Mouse (Mus musculus) hindbrain, embryonic 16.5 days (tissue): Measurements from ENCODE around the gene Zfp536. TPM values are rescaled to one million over a fixed set of nuclear protein-coding genes. Genes with fewer than 3 reads are reported as not detected.

Experiments
- ATAC-seq: fragments of 200-750 bp; cut with Nextera tagmentation; 2 replicates; pipeline ENCODE4 v1.8.0; 2017; ENCODE audit warnings: moderate TSS enrichment, moderate library complexity
- H3K27ac ChIP-seq: fragments of 300-500 bp; sonication (generic); 2 replicates; pipeline ENCODE4 v1.5.1; 2014; ENCODE audit warnings: low read depth, mild to moderate bottlenecking, control low read depth, low read length, moderate library complexity
- H3K27me3 ChIP-seq: fragments of 300-500 bp; sonication (generic); replicated peaks from 2 replicates; pipeline ENCODE4 v1.6.1; 2014; ENCODE audit warnings: low read length; ENCODE audit not compliant: control insufficient read depth, insufficient read depth
- H3K36me3 ChIP-seq: fragments of 300-500 bp; sonication (generic); 2 replicates; pipeline ENCODE4 v1.6.1; 2014; ENCODE audit warnings: mild to moderate bottlenecking, low read length, moderate library complexity, mixed read lengths; ENCODE audit not compliant: control insufficient read depth, insufficient read depth
- H3K4me1 ChIP-seq: fragments of 300-500 bp; sonication (generic); 2 replicates; pipeline ENCODE4 v1.6.1; 2014; ENCODE audit warnings: low read depth, low read length; ENCODE audit not compliant: control insufficient read depth, insufficient read depth
- H3K4me2 ChIP-seq: fragments of 300-500 bp; sonication (generic); 2 replicates; pipeline ENCODE4 v1.6.1; 2014; ENCODE audit warnings: mild to moderate bottlenecking, low read length, control low read depth, moderate library complexity
- H3K4me3 ChIP-seq: fragments of 300-500 bp; sonication (generic); 2 replicates; pipeline ENCODE4 v1.5.1; 2014; ENCODE audit warnings: mild to moderate bottlenecking, low read length, control low read depth, moderate library complexity
- H3K9ac ChIP-seq: fragments of 300-500 bp; sonication (generic); 2 replicates; pipeline ENCODE4 v1.6.1; 2014; ENCODE audit warnings: low read depth, mild to moderate bottlenecking, control low read depth, low read length, moderate library complexity
- H3K9me3 ChIP-seq: fragments of 300-500 bp; sonication (generic); 2 replicates; pipeline ENCODE4 v1.6.1; 2014; ENCODE audit warnings: mild to moderate bottlenecking, low read length, moderate library complexity; ENCODE audit not compliant: control insufficient read depth
- WGBS: fragments of 180-500 bp; shearing (Covaris S2); extraction: QIAGEN DNeasy Blood & Tissue Kit; methylation state at CpG from one replicate; pipeline ENCODE4 v1.1.7; 2014; 5-methylcytosine and 5-hydroxymethylcytosine counted together
- polyA plus RNA-seq: library from polyadenylated mRNA; unstranded; fragments of >200 nt; fragmentation: Nextera tagmentation; extraction: Ambion mirVana; gene quantifications from 2 replicates; pipeline ENCODE4 v1.2.1, GENCODE M21; 2015

The Zfp536 gene
- polyA plus RNA-seq, 1 experiment from 2014 or later: 28.5 TPM

DNA sequence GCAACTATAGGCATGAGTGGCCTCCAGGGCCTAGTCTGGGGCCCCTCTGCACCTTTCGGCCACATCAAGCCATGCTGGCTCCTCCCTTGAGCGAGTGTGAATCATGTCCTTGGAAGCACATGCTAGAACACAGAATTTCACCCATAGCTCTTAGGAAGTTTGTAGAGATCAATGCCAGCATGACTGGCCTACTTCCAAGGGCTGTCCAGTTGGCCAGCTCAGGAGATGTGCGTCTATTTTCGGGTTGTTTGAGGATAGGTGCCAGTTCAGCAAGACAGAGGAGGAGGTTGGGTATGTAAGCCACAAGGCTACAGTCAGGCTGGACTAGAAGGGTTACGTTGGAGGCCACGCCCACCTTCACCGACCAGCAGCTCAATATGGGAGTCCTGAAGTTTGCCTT, 201.4 kb downstream of the Zfp536 start:
- no peak for ATAC-seq
- no peaks in the 10 kb centered on the region for H3K27me3 ChIP-seq
- 97% methylated on average over 7 of the region's 7 CpGs for WGBS

GRCm38 (mm10) chr7:37568811-37569500, 204.5 kb downstream of the Zfp536 start:
- WGBS: 79% methylated on average over 31 of the region's 31 CpGs
- peaks cover 28% of the 10 kb centered on the region for H3K4me1 ChIP-seq
- H3K9ac ChIP-seq: no peak overlapping the region
- no peak overlapping the region for H3K4me3 ChIP-seq
- H3K4me2 ChIP-seq: no peak overlapping the region
- H3K9me3 ChIP-seq: no peaks in the 10 kb centered on the region
- H3K27ac ChIP-seq: no peak overlapping the region
- 0 out of 2 replicates have a peak, but pooled peaks cover 3% of the 10 kb centered on the region for H3K36me3 ChIP-seq
- ATAC-seq: no peak; the same call in 1 of the 2 replicates
- H3K27me3 ChIP-seq: no peaks in the 10 kb centered on the region

More for the DNA sequence above, 201.4 kb downstream of the Zfp536 start:
- no peak overlapping the region for H3K27ac ChIP-seq
- no peak overlapping the region for H3K4me3 ChIP-seq
- H3K36me3 ChIP-seq: 0 out of 2 replicates have a peak, but pooled peaks cover 3% of the 10 kb centered on the region
- no peaks in the 10 kb centered on the region for H3K9me3 ChIP-seq
- H3K4me1 ChIP-seq: peaks cover 4% of the 10 kb centered on the region
- H3K4me2 ChIP-seq: no peak overlapping the region
- no peak overlapping the region for H3K9ac ChIP-seq

DNA sequence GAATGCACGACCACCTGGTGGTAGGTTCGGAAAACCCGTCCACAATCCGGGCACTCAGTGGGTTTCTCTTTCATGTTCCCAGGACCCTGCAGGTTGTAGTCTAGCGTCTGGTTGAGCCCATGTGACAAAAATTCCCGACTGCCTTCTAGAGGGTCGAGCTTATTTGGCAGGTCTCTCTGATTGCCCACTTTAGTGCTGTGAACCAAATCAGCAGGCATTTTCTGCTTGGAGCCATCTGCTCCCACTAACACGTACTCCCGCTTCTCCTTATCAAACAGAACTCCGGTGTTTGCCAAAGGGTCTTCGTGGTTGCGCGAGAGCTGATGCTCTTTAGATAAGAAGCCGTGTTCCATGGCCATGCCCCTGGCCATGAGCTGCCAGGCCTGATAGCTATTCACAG, 205.4 kb downstream of the Zfp536 start:
- no peak overlapping the region for H3K4me3 ChIP-seq
- H3K9me3 ChIP-seq: no peaks in the 10 kb centered on the region
- ATAC-seq: no peak
- no peak overlapping the region for H3K9ac ChIP-seq
- 70% methylated on average over 14 of the region's 14 CpGs for WGBS
- no peaks in the 10 kb centered on the region for H3K27me3 ChIP-seq
- peaks cover 35% of the 10 kb centered on the region for H3K4me1 ChIP-seq
- H3K27ac ChIP-seq: no peak overlapping the region
- H3K36me3 ChIP-seq: 0 out of 2 replicates have a peak, but pooled peaks cover 3% of the 10 kb centered on the region
- no peak overlapping the region for H3K4me2 ChIP-seq

DNA sequence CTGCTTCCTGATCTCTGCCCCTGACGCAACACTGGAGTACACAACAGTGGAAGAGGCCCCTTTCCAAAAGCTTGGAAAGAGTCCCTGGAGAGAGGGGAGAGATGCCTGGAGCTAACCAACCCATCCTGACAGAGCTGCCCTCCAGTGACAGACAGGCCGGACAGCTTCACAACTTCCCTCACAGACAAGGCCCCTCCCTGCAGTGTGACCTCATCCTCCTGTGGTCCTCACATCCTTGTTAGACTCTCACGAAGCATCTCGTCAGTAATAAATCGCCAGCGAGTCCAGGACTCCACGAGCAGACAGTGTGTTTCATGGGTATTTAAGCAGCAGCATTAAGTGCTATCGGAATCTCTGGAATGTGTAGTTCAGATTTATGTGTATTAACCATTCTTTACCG, 207.4 kb downstream of the Zfp536 start:
- peak overlapping the region; percentile 39 for H3K27ac ChIP-seq
- H3K36me3 ChIP-seq: 0 out of 2 replicates have a peak, but pooled peaks cover 3% of the 10 kb centered on the region
- no peak overlapping the region for H3K4me3 ChIP-seq
- 0 out of 2 replicates have a peak, but pooled peaks have one; percentile 15 for ATAC-seq
- WGBS: 11% methylated on average over 9 of the region's 9 CpGs
- no peak overlapping the region for H3K9ac ChIP-seq
- H3K4me2 ChIP-seq: peak overlapping the region; percentile 32
- H3K9me3 ChIP-seq: no peaks in the 10 kb centered on the region
- H3K4me1 ChIP-seq: peaks cover 47% of the 10 kb centered on the region
- no peaks in the 10 kb centered on the region for H3K27me3 ChIP-seq

- 0 out of 2 replicates have a peak overlapping the region, but pooled peaks have one; percentile 6 for H3K4me2 ChIP-seq
- 39% methylated on average over 8 of the region's 8 CpGs for WGBS
- 0 out of 2 replicates have a peak, but pooled peaks cover 3% of the 10 kb centered on the region for H3K36me3 ChIP-seq
- H3K9me3 ChIP-seq: no peaks in the 10 kb centered on the region
- peaks cover 47% of the 10 kb centered on the region for H3K4me1 ChIP-seq
- peak overlapping the region; percentile 39; the same call in 1 of the 2 replicates for H3K27ac ChIP-seq
- no peak for ATAC-seq
- H3K4me3 ChIP-seq: no peak overlapping the region
- no peak overlapping the region; the same call in 1 of the 2 replicates for H3K9ac ChIP-seq
- no peaks in the 10 kb centered on the region for H3K27me3 ChIP-seq
These were observed 208.1 kb downstream of the Zfp536 start for GRCm38 (mm10) chr7:37565371-37565770.

- Histone ChIP-seq H3K4me1 (peaks cover 47% of the 10 kb centered on the region), H3K4me2 (peak overlapping the region; percentile 26)
- 13% methylated on average over 10 of the region's 10 CpGs for WGBS
These were observed 208.8 kb downstream of the Zfp536 start for GRCm38 (mm10) chr7:37564644-37565043.

GRCm38 (mm10) chr7:37563831-37564400, 209.5 kb downstream of the Zfp536 start:
- 22% methylated on average over 6 of the region's 6 CpGs for WGBS
- Histone ChIP-seq H3K36me3 (no peaks in the 10 kb centered on the region), H3K4me3 (no peak overlapping the region), H3K4me2 (peak overlapping the region; percentile 26), H3K27ac (peak overlapping the region; percentile 55), H3K4me1 (peaks cover 47% of the 10 kb centered on the region), H3K27me3 (no peaks in the 10 kb centered on the region), H3K9ac (no peak overlapping the region), H3K9me3 (no peaks in the 10 kb centered on the region)
- ATAC-seq: no peak

More at GRCm38 (mm10) chr7:37564644-37565043, 208.8 kb downstream of the Zfp536 start:
- H3K4me3 ChIP-seq: no peak overlapping the region
- no peak for ATAC-seq
- H3K9ac ChIP-seq: no peak overlapping the region
- H3K27me3 ChIP-seq: no peaks in the 10 kb centered on the region
- H3K27ac ChIP-seq: 0 out of 2 replicates have a peak overlapping the region, but pooled peaks have one; percentile 11
- H3K9me3 ChIP-seq: no peaks in the 10 kb centered on the region
- 0 out of 2 replicates have a peak, but pooled peaks cover 3% of the 10 kb centered on the region for H3K36me3 ChIP-seq

DNA sequence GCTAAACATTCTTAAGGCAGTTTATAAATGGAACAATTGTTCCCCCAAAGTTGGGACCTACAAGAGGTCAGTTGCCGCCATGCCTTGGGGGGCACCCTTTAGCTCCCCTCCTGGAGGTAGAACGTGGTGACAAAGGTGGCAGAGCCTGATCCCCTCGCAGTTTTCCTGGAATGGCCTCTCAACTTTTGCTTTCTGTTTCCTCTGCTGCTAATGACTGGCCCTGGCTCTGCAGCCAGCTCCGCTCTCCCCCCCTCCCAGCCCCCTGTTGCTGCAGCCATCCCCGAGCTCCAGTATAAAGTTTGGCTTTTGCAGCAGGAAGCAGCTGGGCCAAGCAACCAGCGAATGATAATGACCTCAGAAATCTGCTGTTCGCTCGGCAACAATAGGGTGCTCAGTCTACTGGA, 210.3 kb downstream of the Zfp536 start:
- no peaks in the 10 kb centered on the region for H3K9me3 ChIP-seq
- WGBS: 4% methylated on average over 8 of the region's 8 CpGs
- peak overlapping the region; percentile 84 for H3K27ac ChIP-seq
- no peaks in the 10 kb centered on the region for H3K36me3 ChIP-seq
- H3K4me3 ChIP-seq: peak overlapping the region; percentile 20; the same call in 1 of the 2 replicates
- no peaks in the 10 kb centered on the region for H3K27me3 ChIP-seq
- H3K4me2 ChIP-seq: peak overlapping the region; percentile 53
- peak; percentile 74 for ATAC-seq
- H3K4me1 ChIP-seq: peaks cover 44% of the 10 kb centered on the region
- H3K9ac ChIP-seq: peak overlapping the region; percentile 55

DNA sequence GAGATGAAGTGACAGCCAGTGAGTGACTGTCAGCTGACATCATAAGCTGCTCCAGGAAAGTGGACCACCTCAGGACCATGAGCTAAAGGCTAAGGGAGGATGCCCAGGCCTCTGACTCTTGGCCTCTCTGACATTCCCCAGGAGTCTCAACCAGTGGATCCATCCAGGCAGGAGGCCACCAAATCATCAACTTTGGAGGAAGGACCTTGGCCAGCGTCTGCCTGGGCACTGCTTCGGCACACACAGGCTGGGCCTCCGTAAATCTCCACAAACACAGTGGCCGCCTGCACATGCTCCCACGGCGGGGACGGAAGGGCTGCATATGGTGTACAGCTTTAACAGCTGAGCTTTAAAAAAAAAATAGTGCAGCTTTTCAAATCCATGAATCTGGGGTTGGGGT, 210.9 kb downstream of the Zfp536 start:
- no peak overlapping the region for H3K4me3 ChIP-seq
- H3K4me1 ChIP-seq: peaks cover 44% of the 10 kb centered on the region
- peak overlapping the region; percentile 84 for H3K27ac ChIP-seq
- 0 out of 2 replicates have a peak, but pooled peaks have one; percentile 47 for ATAC-seq
- H3K9me3 ChIP-seq: no peaks in the 10 kb centered on the region
- H3K36me3 ChIP-seq: no peaks in the 10 kb centered on the region
- H3K9ac ChIP-seq: no peak overlapping the region
- peak overlapping the region; percentile 53 for H3K4me2 ChIP-seq
- WGBS: 25% methylated on average over 7 of the region's 7 CpGs
- H3K27me3 ChIP-seq: no peaks in the 10 kb centered on the region
